Mouse (Mus musculus): ENCODE measurements around the gene Cckbr. TPM values are rescaled to one million over a fixed set of nuclear protein-coding genes. Genes with fewer than 3 reads are reported as not detected.
"Not testable (repeated sequence)": the region's sequence is repeated elsewhere in the genome, so short reads cannot be mapped to it uniquely, and the experiment has no call there.

The Cckbr gene
- polyA plus RNA-seq (2012; rRNA removed) = 0.42 and 1.2 TPM in 2 replicates

DNA sequence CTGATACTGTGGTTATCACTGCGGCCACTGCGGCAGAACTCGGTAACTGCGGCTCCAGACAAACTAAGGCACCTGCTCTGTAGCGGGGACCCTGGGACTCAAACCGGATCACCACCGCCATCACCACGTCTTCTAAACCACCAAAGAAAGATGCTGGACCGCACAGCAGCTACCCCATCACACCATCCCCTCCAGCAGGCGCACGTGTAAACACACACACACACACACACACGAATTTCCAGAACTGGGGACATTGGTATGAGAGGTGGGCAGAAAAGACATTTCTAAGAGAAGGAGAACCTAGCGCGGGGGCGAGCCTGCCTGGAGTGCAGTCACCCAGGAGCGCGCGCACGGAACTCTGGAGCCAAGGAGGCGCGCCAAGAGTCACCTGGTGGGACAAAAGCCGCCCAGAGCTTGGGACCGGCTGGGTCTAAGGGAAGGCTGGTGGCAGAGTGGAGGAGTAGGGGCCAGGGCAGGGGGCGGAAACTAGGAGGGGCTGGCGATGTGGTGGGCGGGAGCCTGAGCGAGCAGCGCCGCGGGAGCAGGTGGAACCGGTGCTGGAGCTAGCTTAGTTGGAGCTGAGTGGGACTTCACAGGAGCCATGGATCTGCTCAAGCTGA, at the start of gene Cckbr:
Gene Cckbr (plus strand): TSS at position 308 of the 620 bp plus-strand sequence.
- no peak for DNase-seq (ENCODE audit: low read depth)

DNA sequence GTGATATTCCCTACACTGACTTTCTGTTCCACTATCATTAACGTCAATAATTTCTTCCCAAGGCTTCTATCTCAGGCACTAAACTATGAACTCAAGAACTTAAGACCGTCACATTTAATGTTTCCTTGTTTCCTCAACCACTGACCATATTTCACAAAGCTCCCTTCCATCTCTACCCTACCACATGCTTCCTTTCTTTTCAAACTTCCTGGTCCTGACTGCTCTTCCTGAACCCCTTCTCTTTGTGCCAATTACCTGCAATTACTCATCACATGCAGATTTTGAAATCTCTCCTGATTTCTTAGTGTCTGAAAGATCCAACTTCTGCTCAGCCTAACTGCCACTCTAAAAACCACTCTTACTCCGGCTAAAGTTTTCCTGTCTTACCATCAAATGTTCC, 45.2 kb upstream of the Cckbr start:
- DNase-seq (ENCODE audit: low read depth) = no peak

DNA sequence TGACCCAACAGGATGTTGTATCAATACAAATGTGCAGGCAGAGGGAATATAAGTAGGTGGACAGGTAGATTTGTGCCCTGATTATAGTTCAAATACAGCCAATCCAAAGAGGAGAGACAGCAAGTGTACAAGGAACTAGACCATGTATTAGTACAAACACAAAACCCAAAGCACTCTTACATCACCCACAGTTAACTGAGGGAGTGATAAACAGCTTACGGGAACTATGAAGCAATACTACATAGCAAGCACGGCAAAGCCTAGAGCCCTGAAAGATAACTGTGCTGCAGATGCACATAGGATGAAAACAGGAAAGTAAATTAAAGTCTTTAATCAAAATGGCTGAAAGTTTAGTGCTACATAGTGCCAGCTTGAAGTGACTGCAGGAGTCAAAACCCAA, 37.8 kb upstream of the Cckbr start:
- no peak for DNase-seq (ENCODE audit: low read depth)

DNA sequence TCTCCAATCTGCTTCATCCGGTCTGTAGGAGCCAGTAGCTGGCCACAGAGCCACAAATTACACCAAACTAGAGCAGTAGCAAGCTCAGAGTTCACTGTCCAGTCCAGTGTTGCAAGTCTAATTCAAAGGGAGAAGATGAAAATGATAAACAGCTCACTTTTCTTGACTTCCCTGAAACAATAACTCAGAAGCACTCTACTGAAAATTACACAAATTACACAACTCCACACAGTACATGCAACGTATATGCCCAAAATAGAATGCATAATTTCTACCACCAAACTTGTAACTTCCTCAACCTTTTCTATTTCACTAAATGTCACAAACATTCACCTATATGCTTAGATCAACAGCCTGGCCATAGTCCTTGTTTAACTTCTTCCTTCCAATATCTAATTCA, 35.3 kb upstream of the Cckbr start:
- no peak for DNase-seq (ENCODE audit: low read depth)

DNA sequence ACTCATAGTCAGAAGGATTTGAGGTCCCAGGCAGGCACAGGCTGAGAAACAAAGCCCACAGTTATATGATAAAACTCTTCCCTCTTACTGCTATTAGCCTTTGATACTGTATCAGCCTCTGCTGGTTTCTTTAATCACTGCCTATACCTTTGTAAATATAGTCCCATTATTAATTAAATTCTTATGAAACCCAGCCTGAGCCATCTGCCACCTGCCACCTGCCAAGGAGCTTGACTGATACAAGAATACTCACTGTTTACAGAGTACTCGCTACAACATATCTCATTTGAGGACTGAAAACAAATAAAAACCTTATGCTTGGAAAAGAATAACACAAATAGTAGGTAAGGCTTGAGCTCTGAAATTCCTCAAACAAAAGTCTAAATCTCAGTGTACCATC, 30.9 kb upstream of the Cckbr start:
- DNase-seq (ENCODE audit: low read depth) = no peak

DNA sequence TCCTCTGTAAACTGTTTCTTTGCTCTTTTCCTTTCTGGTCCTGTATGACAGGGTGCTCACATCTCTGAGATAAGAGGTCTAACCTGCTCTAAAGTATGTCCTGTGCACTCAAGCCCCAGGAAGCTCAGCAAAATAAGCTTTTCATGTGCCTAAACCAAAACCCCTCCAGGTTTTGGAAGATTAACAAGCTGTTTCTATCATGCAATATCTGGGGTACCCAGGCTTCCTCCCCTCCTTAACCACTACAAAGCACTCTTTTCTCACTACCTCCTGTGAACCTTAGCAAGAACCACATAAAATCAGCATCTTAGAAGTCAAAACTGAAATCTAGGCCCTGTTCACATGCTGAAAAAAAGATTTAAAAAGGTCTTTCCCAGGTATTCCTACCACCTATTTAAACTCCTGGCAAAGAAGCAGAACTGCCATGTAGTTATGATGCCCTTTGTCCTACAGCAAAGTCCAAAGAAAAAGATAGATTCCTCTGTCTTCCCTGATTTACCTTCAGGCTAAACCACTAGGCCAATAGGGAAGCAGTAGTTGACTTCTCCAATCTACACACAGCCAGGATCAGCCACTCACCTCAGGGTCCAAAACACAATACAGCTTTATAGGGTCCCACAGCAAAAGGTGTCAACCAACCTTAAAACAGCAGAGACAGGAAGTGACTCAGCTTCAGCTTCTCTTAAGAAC, 30.3 kb upstream of the Cckbr start:
- DNase-seq (ENCODE audit: low read depth) = no peak

DNA sequence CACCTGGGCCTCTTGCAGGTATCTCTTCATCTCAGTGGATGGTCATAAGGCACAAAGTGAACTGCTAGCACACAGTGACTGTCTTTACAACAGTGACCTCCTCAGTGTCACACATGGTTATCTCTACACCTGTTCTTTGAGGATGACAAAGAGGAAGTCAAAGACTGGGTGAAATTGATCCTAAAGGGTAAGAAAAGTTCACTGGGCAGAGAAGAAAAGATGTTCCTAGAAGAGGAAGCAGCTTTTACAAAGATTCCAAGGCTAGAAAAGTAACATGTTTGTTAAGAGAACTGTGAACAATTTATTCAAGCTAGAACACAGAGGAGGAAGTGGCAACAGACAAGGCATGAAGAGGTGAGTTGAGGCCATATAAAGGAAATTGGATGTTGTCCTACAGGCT, 29.4 kb upstream of the Cckbr start:
- no peak for DNase-seq (ENCODE audit: low read depth)

DNA sequence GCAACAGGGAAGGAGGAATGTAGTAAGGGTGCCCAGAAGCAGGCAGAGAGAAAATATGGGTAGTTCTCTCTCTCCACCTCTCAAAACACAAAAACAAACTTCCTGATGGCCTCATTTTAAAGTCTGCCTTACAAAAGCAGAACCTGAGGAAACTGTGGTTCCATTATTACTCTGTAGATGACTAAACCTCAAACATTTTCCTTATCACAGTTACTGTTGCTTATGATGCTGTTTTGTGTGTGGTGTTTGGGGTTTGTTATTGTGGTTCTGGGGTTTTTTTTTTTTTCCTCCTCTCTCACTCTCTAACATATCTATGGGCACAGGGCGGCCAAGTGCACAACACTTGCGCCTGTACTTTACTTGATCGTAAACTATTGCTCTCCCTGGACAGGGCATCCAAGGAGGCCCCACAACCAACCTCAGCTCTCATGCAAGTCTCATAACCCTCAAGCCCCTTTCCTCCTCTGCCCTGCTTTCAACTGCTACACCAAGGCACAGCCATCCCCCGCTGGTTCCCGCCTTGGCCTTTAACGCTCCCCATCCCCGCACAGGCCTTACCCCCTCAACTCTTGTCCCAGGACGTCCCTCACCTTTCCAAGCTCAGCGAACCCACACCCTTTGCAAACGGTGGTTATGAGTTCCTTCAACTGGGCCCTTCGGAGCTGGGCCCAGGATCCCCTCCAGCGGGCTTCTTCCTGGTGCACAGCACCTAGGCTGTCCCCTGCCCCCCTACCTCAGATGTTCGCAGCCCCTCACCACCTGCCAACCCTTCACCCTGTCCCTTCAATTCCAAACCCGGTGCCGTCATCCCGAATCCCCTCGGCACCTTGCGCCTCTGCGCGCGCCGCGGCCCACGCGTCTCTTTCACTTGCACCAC, 26.2 kb upstream of the Cckbr start:
- DNase-seq (ENCODE audit: low read depth) = no peak

DNA sequence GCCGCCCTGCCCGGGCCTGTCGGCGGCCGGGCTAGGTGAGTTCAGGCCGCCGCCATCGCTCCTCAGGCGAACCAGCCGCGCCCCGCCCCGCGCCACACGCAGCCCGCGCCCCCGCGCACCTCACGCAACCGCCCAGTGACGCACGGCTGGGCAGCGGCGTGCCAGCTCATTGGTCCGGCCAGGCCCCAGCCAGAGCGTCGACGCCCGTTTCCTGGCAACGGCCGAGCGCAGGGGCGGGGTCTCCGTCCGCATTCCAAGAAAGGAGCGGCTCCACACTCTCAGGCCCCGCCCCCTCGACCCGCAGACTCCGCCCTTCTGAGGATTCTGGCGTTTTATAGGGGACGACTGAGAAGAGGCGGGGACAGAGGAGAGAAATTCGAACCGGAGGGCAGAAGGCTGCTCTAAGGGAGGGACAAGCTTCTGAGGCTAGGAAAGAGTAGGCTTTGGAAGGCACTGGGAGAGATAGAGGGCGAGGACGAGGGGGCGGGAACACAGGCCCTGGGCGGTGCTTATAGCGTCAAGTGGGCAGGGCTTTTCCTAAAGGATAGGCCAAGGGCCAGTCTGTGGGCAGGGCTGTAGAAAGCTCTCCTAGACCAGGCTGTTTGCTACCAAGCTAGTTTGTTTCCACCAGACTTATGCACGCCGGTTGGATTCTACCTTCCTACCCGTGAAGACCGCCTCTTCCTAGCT, 25.5 kb upstream of the Cckbr start, which contains the start of gene Fam160a2:
Gene Fam160a2 (minus strand): TSS at position 120 of the 690 bp plus-strand sequence.
- peak; percentile 88 for DNase-seq (ENCODE audit: low read depth)

DNA sequence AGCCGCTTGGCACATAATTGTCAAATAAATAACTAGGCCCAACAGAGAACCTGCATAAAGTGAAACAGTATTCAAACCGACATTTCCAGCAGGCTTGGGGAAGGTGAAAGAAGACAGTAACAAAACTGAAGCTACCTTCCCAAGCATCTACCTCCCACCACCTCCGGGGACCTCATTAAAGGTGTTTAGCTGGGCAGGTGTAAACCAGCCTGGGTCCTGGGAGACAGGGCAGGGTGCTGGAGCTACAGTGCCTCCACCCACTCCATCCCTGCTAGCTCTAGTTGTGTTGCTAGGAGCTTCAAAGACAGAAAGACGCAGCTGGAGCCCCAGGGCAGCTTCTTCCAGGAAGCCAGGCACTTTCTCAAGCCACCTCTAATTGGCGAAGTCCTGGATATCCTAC, 21.3 kb upstream of the Cckbr start, which contains the start of gene Cnga4:
Gene Cnga4 (plus strand): TSS at position 301 of the 400 bp plus-strand sequence.
- DNase-seq (ENCODE audit: low read depth) = no peak

DNA sequence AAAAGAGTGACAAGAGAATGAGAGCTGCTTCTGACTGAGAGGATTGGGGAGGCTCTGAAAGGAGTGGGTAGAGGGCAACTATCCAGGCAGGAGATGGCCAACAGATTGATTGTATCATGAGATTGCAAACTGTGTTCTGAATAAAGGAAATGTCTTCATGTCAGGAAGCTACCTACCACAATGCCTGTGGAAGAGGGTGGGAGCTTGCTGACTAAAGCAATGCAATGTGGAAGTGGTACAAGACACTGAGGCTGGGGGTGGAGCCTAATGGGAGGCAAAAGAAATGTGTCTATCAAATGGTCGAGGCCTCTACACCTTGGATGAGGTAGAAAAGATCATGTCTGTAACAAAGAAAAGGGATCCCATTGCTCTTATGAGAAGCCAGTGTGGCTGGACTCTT, 19.2 kb upstream of the Cckbr start:
- no peak for DNase-seq (ENCODE audit: low read depth)

DNA sequence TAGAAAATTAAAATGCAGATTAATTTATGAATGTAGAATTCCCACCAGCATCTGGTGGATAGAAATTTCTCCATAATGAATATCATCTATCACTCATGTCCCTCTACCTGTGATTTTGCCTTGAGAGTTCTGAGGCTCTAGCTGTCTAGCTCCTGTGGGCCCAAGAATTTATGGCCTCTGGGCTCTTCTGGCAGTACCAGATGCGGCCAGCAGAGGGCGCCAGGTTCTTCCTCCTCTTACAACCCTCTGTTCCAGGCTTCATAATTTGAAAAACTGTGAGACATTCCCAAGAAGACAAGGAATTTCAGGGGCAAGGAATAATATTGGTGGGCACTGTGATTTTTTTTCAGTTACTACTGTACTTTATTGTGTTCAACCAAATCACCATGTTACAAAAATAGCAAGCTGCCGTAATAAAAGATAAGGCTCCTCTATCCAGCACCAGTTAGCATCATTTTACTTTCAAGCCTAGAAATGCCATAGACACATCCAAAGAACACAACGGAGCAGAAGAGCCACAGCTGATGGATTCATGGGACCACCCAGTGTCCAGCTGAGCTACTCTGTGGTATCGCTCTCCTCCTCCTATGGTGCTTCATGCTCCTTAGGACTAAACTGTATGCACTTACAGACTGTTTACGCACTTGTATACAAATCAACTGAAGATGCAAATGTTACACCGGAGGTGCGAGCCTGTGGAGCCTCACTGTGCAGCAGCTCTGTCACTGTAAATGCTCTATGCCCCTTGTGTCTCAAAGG, 13.5 kb upstream of the Cckbr start:
- not testable (repeated sequence) for DNase-seq (ENCODE audit: low read depth)

DNA sequence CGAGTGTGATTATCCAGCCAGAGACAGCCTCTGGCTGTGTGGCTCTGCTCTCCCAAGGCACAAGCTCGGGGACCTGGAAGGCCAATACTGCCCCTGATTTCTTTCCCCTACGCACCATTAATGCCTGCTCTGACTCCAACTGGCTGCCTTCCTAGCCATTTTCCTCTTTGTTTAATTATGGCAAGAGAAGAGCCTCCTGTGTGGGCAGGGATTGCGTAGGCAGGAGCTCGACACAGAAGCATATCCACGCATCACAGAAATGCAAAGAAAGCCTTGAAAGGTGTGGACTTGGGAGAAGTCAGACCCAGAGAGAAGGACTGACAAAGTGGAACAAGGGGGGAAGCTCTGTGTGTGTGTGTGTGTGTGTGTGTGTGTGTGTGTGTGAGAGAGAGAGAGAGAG, 11.1 kb upstream of the Cckbr start:
- DNase-seq (ENCODE audit: low read depth) = no peak

DNA sequence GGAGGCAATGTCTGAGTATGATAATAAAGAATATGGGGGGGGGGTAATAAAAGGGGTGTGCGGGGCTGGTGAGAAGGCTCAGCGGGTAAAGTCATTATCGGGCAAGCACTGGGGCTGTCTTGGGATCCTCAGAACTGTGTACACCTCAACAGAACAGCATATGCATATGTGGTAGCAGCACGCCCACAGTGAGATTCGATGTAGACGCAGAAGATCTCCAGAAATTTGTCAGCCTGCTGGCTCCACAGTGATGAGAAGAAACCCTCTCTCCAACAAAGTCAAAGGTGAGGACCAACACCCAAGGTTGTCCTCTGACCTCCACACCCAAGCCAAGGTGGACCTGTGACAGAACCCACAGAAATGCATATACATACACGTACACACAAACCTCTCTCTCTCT, 9.0 kb upstream of the Cckbr start:
- no peak for DNase-seq (ENCODE audit: low read depth)

DNA sequence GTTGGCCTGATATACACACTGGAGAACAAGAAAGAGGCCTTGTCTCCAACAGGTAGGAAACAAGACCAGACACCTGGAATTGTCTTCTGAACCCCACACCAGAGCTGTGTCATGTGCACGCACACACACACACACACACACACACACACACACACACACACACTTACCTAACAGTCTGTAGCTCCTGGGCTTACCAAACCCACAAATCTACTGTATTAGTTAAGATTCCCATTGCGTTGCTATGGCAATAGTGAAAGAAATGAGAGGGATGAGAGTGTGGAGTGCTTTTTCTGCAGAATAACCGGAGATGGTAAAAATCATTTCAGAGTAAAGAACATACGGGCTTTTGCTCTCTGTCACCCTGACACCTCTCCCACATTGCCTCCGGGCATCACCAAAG, 7.4 kb upstream of the Cckbr start:
- no peak for DNase-seq (ENCODE audit: low read depth)

DNA sequence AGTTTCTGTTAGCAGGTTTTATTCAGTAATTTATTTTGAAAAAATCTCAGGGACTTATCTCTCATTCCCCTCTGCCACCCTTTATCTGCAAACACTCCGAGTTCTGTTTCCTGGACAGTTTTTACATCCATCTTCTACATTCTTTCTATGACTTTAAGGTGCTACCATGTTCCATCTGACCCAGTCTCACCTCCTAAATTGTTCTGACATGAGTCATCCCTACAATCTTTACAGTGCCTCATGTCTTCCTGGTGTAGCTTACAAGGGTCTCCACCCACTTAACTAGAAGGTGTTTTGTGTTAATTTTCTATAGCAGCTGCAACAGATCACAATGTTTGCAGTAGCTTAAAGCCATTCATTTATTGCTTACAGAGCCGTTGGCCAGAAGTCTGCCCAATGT, 4.6 kb upstream of the Cckbr start:
- no peak for DNase-seq (ENCODE audit: low read depth)

DNA sequence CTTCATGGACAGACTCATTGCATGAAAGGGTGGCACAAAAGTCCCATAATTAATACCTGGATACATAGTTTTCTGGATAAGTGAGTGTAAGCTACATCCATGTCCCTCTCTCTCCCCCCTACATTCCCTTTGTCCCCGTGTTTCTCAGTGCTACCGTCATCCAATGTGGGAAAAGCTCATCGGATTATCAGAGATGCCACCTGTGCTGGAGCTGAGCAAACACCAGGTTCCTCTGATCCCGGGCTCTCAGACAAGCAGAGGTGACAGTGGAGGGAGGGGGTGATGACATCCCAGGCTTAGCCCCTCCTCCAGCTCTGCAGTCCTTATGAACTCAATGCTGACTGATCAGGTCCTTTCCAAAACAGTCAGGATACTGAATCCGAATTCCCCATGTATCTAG, 1.2 kb upstream of the Cckbr start:
- DNase-seq (ENCODE audit: low read depth) = no peak

DNA sequence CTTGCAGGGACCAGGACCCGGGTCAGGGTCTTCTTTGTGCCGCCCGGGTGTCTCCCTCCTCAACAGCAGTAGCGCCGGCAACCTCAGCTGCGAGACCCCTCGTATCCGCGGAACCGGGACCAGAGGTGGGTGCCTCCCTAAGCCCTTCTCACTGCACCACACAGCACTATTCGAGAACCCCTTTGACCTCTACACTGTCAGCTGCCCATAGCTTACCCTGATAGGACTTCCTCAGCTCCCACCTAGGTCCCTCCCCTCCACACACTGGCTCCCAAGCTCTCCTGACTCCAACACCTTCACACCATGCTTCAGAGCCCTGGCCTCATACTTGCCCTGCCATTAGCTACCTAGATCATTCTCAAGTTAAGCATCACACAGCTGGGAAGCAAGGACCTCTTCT, 520 bp downstream of the Cckbr start:
- DNase-seq (ENCODE audit: low read depth) = no peak

DNA sequence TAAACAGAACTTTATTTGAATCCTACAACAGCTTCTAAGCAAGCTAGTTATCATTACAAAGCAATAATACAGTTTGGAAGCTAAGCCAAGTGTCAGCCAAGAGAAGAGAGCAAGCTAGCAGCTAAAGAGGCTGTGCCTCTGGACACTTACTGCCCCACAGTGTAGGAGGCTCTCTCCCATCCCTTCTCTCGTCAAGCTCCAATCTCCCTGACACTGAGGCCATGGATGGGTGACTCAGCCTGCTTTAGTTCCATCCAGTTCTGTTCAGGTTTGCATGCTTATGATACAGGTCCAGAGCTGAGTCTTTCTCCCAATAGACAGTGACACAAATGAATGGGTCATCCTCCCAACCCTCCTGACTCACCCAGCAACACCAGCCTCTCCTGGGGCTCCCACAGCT, 6.5 kb downstream of the Cckbr start:
- DNase-seq (ENCODE audit: low read depth) = no peak

DNA sequence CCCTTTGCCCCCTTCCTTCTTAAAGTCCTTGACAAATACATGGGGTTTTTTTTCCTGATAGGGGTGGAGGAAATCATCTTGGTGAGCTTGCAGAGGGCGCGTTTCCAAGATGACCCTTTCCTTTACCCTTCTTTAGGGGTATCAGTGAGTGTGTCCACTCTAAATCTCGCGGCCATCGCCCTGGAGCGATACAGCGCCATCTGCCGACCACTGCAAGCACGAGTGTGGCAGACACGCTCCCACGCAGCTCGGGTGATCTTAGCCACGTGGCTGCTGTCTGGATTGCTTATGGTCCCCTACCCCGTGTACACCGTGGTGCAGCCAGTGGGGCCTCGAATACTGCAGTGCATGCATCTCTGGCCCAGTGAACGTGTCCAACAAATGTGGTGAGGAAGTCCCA, 8.3 kb downstream of the Cckbr start:
- DNase-seq (ENCODE audit: low read depth) = no peak

DNA sequence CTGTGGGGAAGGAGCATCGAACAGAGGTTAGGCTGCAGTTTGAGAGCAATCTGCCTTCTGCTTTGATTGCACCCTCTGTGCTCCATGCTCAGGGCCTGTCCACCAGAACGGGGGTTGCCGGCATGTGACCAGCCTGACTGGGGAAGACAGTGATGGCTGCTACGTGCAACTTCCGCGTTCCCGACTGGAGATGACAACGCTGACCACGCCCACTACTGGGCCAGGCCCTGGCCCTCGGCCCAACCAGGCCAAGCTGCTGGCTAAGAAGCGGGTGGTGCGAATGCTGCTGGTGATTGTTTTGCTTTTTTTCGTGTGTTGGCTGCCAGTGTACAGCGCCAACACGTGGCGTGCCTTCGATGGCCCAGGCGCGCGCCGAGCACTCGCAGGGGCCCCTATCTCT, 9.3 kb downstream of the Cckbr start:
- no peak for DNase-seq (ENCODE audit: low read depth)
